Mouse (Mus musculus) brown adipose tissue, adult 24 weeks (tissue): ENCODE data around the gene Pcsk4. TPM values are rescaled to one million over a fixed set of nuclear protein-coding genes. Genes with fewer than 3 reads are reported as not detected.
A peak's percentile ranks its signal among the peaks of the same experiment; 100 is the strongest.

Experiments used
- H3K27ac ChIP-seq: fragments of 200-500 bp; replicated peaks from 2 replicates; pipeline ENCODE4 v1.5.1; 2012; ENCODE audit warnings: low read depth, mild to moderate bottlenecking, low read length
- H3K4me1 ChIP-seq: fragments of 200-500 bp; 2 replicates; pipeline ENCODE4 v1.6.1; 2012; ENCODE audit warnings: low read length, mixed read lengths; ENCODE audit not compliant: control insufficient read depth, insufficient read depth, insufficient read length
- H3K4me3 ChIP-seq: fragments of 200-500 bp; 2 replicates; pipeline ENCODE4 v1.5.1; 2012; ENCODE audit warnings: low read depth, mild to moderate bottlenecking, low read length, moderate library complexity; ENCODE audit not compliant: insufficient read depth
- polyA plus RNA-seq: library from polyadenylated mRNA; stranded (reverse); fragments of >200 nt; gene quantifications from 2 replicates; pipeline ENCODE4 v1.2.4, GENCODE M21; 2012; ENCODE audit not compliant: missing spikeins, insufficient read depth, insufficient read length

Pcsk4 gene
- polyA plus RNA-seq, 1 experiment: 7.8 TPM

DNA sequence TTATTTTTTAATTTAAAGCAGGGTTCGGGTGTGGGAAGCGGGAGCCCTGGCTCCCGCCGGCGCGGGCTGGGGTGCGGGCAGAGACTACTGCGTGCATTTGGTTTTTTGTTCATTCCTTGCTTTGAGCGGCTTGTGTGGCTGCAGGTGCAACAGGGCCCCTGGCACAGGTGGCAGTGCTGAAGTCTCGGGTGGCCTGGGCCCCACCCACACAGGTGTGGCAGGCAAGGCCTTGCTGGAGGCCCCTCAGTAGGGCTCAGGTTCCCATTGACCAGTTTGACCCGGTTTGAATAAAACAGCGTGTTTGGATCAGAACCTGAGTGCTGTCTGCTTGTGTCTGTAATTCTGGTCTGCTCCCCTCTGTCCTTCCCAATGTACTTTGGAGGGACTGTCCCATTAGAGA is 41.2 kb downstream of the Pcsk4 start:
- no peak overlapping the region for H3K4me3 ChIP-seq
- no peak overlapping the region for H3K27ac ChIP-seq
- peaks cover 1% of the 10 kb centered on the region; the same call in 1 of the 2 replicates for H3K4me1 ChIP-seq

DNA sequence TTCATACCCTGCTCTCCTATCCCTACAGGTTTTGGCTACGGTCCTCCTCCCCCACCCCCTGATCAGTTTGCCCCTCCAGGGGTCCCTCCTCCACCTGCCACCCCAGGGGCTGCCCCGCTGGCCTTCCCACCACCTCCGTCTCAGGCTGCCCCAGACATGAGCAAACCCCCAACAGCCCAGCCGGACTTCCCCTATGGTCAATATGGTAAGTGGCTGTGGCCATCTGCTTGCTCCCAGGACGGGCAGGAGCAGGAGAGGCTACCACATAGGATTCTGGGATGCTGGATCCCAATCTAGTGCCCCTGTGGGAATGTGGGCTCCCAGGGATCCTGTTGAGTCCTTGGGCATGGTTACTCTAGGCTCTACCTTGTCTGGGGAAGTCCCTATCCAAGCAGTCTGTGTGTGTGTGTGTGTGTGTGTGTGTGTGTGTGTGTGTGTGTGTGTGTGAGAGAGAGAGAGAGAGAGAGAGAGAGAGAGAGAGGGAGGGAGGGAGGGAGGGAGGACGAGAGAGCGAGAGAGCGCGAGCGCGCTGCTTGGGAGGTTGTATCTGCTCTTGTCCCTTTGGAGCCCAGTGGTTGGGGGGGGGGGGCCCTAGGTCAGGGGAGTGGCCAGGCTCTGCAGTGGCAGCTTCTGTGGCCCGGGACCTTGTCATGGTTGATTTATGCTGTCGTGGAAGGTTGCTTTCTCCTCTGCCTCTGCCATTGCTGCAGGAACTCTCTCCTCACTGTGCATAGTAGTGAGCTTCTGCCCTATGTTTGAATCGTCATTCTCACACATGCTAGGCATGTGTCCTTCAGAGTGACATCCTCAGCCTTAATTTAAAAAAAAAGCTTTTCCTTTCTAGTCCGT is 43.9 kb downstream of the Pcsk4 start:
- Histone ChIP-seq H3K4me1 (peaks cover 5% of the 10 kb centered on the region; the same call in 1 of the 2 replicates), H3K4me3 (no peak overlapping the region), H3K27ac (no peak overlapping the region)

DNA sequence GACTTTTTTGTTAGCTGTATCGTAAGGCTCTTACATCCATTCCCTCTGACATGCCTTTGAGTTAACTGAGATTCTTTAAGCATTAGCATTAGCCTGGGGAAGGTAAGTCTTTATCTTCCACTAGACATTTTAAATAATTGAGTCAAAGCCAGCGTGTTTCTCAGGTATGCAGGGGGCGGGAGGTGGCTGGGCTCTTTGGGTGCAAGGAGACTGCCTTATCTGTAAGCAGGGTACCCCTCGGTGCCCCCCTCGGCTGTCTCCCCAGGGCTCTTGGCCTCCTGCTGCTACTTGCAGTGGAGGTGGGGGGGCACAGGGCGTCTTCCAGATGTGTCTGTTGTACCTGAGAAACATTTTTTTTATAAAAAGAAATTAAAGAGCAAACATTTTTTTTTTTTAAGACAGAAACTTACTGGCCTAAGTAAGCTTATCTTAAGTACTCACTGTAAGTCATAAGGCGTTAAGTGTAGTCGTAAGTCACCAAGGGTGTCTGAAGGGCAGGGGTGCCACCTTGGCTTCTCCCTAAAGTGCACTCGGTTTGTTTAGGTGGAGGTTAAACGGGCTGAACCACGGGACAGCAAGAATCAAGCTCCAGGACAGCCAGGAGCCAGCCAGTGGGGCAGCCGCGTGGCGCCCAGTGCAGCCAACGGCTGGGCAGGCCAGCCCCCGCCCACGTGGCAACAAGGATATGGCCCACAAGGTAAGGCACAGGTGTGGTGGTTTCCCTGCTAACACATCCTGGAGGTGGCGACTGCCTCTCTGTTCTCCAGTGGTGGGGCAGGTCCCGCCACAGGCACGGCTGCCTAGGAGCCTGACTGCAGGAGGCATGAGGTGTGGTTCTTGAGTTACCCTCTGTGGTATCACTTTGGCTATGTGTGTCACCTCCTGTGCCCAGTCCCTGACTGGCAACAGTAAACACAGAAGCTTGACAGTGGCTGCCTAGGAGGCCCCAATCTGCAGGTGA is 46.5 kb downstream of the Pcsk4 start:
- Histone ChIP-seq H3K4me1 (peaks cover 5% of the 10 kb centered on the region; the same call in 1 of the 2 replicates), H3K27ac (peak overlapping the region; percentile 11; the same call in 1 of the 2 replicates), H3K4me3 (no peak overlapping the region)

DNA sequence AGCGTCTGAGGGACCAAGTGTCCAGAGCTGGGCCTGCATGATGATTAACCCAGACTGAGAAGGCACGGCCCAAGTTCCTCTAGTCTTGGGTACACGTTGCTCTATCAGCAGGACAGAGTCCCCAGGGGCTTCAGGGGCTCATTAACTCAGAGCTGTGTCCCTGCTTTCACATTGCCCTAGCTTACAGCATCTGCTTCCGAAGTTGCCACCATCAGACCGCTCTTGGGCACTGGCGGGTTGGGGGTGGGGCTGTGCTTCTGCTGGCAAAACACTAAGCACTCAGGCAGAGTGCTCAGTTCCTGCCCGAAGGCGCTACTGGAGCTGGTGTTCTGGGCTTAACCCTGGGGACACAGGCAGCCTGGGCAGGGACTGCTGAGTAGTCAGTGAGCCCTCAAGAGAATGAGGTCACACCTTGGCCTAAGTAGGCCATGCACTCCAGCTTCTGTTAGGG is 47.4 kb downstream of the Pcsk4 start:
- no peak overlapping the region for H3K4me3 ChIP-seq
- peaks cover 5% of the 10 kb centered on the region; the same call in 1 of the 2 replicates for H3K4me1 ChIP-seq
- H3K27ac ChIP-seq: peak overlapping the region; percentile 11

DNA sequence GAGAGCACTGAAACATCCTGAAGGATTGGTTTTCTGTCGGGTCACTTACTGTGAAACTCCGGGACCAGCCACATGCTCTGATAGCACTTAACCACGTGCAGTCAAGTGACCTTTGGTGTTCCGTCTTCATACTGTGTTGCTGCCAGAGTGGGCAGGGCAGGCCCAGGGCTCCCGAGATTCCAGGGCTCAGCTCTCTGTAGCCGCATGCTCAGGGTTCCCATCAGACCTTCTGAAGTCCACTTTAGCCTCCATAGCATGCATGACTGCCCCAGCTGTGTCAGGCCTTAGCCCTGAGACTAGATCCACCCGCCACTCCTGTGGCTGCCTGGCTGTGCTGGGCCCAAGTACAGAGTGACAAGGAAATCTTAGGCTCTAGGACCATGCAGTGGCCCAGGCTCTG is 48.0 kb downstream of the Pcsk4 start:
- H3K4me1 ChIP-seq: peaks cover 5% of the 10 kb centered on the region; the same call in 1 of the 2 replicates
- H3K4me3 ChIP-seq: no peak overlapping the region
- H3K27ac ChIP-seq: peak overlapping the region; percentile 56

DNA sequence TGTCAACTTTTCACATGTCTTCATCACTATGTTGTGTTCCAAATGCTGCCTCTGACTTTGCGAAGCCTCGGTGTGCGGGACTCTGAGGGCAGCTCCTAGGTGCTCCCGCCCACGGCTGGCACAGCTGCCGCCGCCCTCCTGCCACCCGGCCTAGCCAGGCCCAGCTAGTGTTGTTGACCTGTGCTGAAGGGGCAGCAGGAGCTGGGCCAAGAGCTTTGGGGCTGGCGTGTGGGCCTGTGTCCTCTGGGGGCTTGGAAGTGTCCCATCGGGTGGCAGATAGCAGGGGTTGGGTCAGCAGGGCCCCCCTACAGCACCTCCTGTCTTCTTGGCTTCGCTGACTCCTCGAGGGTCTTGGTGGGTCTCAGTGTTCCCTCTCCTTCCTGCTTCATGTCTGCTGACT is 50.0 kb downstream of the Pcsk4 start:
- Histone ChIP-seq H3K27ac (no peak overlapping the region), H3K4me1 (peaks cover 5% of the 10 kb centered on the region; the same call in 1 of the 2 replicates), H3K4me3 (no peak overlapping the region)

DNA sequence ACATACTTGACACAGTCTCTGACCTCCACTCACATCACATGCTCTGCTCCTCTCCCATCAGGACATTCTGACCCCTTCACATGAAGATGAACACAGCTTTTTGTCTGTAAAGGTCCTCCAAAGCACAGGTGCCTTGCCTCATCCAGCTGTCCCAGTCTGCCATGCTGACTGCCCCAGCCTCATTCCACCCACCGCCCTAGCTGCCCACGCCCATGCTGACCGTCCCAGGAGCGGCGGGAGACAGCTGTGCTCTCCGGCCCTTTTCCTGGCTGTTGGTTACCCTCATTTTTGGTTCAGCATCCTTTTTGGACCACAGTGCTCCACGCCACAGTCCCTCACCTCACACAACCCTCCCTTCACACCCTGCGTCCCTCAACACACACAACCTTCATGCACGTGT is 50.9 kb downstream of the Pcsk4 start:
- Histone ChIP-seq H3K27ac (no peak overlapping the region), H3K4me3 (no peak overlapping the region), H3K4me1 (peaks cover 12% of the 10 kb centered on the region; the same call in 1 of the 2 replicates)

DNA sequence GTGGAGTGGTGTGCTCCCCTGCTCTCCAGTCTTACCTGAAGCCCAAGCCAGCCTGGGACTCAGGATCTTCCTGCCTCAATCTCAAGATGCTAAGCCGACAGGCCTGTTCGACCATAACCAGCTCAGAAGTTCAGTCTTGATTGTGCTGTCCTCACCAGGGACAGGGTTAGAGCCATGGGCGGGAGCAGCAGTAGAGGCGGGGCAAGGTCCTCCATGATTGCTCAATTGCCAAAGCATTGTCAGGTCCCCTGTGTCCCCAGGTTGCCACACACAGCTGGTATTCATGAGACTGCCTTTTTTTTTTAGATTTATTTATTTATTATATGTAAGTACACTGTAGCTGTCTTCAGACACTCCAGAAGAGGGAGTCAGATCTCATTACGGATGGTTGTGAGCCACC is 53.1 kb downstream of the Pcsk4 start:
- 0 out of 2 replicates have a peak overlapping the region, but pooled peaks have one; percentile 0 for H3K27ac ChIP-seq
- no peak overlapping the region for H3K4me3 ChIP-seq
- peaks cover 11% of the 10 kb centered on the region for H3K4me1 ChIP-seq

DNA sequence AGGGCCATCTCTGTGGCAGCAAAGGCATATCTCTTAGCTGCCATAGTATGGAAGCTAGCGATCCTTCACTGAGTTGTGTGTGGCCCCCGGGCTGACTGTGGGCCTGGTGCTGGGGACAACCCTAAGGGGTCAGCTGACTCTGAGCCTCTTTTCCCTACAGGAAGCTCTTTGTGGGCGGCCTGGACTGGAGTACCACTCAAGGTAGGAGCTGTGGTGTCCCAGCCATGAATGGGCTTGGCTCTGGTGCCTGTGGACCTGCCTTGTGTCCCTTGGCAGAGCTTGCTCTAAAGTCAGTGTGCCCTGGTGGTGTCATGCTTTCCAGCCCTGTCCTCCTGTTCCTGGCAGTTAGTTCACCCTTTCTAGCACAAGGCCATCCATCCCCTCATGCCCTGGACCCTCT is 55.5 kb downstream of the Pcsk4 start:
- Histone ChIP-seq H3K27ac (no peak overlapping the region), H3K4me3 (no peak overlapping the region), H3K4me1 (peaks cover 27% of the 10 kb centered on the region)

DNA sequence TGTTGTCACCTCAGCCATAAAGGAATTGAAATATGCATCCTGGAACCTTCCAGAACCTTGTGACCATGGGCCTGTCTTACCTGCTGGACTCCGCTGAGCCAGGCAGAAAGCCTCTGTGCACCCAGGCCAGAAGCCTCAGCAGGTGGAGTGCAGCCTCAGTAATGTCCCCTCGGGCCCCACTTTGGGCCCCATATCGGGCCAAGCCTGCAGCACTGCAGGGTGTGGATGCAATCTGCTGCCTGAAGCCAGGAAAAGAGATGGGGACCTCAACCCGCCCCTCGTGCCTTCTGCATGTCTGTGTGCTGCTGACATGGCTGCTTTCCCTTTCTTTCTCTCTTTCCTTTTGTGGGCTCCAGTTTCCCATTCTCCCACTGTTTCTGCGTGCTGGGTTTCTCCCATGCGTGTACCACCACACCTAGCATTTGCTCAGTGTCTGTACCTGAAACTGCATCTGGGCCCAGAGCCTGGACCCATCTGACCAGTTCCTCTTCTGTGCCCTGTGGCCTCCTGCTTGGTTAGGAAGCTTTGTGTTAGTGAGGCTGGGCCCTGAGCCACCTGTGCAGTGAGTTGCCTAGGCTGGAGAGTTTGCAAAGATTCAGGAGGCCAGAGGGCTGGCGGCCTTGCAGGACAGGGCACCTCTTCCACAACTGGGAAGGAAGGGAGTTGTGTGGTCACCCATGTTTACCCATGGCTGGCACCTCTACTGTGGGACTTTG is 57.3 kb downstream of the Pcsk4 start:
- Histone ChIP-seq H3K27ac (no peak overlapping the region), H3K4me3 (no peak overlapping the region), H3K4me1 (peaks cover 39% of the 10 kb centered on the region)

Other genes with a start within 250 kb of the Pcsk4 start
- 14.3 and 16.2 TPM in 2 replicates for gene Sbno2, start 223.9 kb downstream of the Pcsk4 start, polyA plus RNA-seq
- gene Stk11, start 213.7 kb downstream of the Pcsk4 start, polyA plus RNA-seq: 113 and 121 TPM in 2 replicates
- gene Atp5d, start 190.9 kb downstream of the Pcsk4 start, polyA plus RNA-seq: 1,146 and 1,395 TPM in 2 replicates
- 1.1 and 1.5 TPM in 2 replicates for gene Cbarp, start 188.7 kb downstream of the Pcsk4 start, polyA plus RNA-seq
- gene Midn, start 181.2 kb downstream of the Pcsk4 start, polyA plus RNA-seq: 25.5 and 31.6 TPM in 2 replicates
- gene Cirbp, start 163.5 kb downstream of the Pcsk4 start, polyA plus RNA-seq: 15.1 and 27.5 TPM in 2 replicates
- gene 1600002K03Rik, start 156.6 kb downstream of the Pcsk4 start, polyA plus RNA-seq: 10.9 and 14.9 TPM in 2 replicates
- gene Efna2, start 150.0 kb downstream of the Pcsk4 start, polyA plus RNA-seq: 1.0 and 1.1 TPM in 2 replicates
- gene Mum1, start 103.1 kb downstream of the Pcsk4 start, polyA plus RNA-seq: 9.7 and 11.1 TPM in 2 replicates
- gene Ndufs7, start 80.4 kb downstream of the Pcsk4 start, polyA plus RNA-seq: 732 and 1,152 TPM in 2 replicates
- 10.5 and 17.8 TPM in 2 replicates for gene Gamt, start 68.5 kb downstream of the Pcsk4 start, polyA plus RNA-seq
- 51.6 and 76.7 TPM in 2 replicates for gene Dazap1, start 68.0 kb downstream of the Pcsk4 start, polyA plus RNA-seq
- 1,089 and 1,107 TPM in 2 replicates for gene Rps15, start 37.0 kb downstream of the Pcsk4 start, polyA plus RNA-seq
- gene Apc2, start 33.5 kb downstream of the Pcsk4 start, polyA plus RNA-seq: 0.38 TPM in 1 of 2 replicates, not detected in the other
- 24.3 and 25.7 TPM in 2 replicates for gene 2310011J03Rik, start 9.0 kb downstream of the Pcsk4 start, polyA plus RNA-seq
- gene Reep6, start 455 bp upstream of the Pcsk4 start, polyA plus RNA-seq: 15.7 and 17.7 TPM in 2 replicates
- 2.9 and 4.2 TPM in 2 replicates for gene Adamtsl5, start 18.9 kb upstream of the Pcsk4 start, polyA plus RNA-seq
- gene Plk5, start 27.0 kb upstream of the Pcsk4 start, polyA plus RNA-seq: not detected in 2 replicates
- gene Mex3d, start 58.2 kb upstream of the Pcsk4 start, polyA plus RNA-seq: 3.3 and 3.7 TPM in 2 replicates
- gene Mbd3, start 70.1 kb upstream of the Pcsk4 start, polyA plus RNA-seq: 79.3 and 90.4 TPM in 2 replicates
- gene Uqcr11, start 77.3 kb upstream of the Pcsk4 start, polyA plus RNA-seq: 2,528 and 2,993 TPM in 2 replicates
- gene Tcf3, start 104.1 kb upstream of the Pcsk4 start, polyA plus RNA-seq: 11.4 and 15.1 TPM in 2 replicates
- not detected in 2 replicates for gene Onecut3, start 165.3 kb upstream of the Pcsk4 start, polyA plus RNA-seq
- not detected in 2 replicates for gene Atp8b3, start 209.6 kb upstream of the Pcsk4 start, polyA plus RNA-seq
- 10.8 and 13.8 TPM in 2 replicates for gene Rexo1, start 232.1 kb upstream of the Pcsk4 start, polyA plus RNA-seq
- gene Klf16, start 247.8 kb upstream of the Pcsk4 start, polyA plus RNA-seq: 4.1 and 4.2 TPM in 2 replicates